In genomic region chr2:18052581-18052980, GRCm38 (mm10) we compare ENCODE assay signal across 25 mouse cellular contexts. TPM values are rescaled to one million over a fixed set of nuclear protein-coding genes. Genes with fewer than 3 reads are reported as not detected.
DNase-seq lines count a peak whose midpoint lies in the region; ATAC-seq and TF ChIP-seq lines count a peak whose summit lies in the region.
"Had no signal": no experiment of that assay in that cellular context is flagged by ENCODE, and none has a peak within 500 bp of the region (broad histone marks: within the 10 kb centered on the region; RNA-seq: fewer than 3 reads in every experiment).

No protein-coding gene starts in this region.

- no peak for ATAC-seq in heart, embryonic 11.5 days (replicated peaks; ENCODE audit: insufficient number of reproducible peaks, low FRiP score, low TSS enrichment)
- no peak for ATAC-seq in neural tube, embryonic 11.5 days (ENCODE audit: insufficient read depth, low FRiP score, low TSS enrichment)
- ATAC-seq in neural tube, embryonic 15.5 days (ENCODE audit: low FRiP score): no peak
- ATAC-seq in hindbrain, embryonic 12.5 days (ENCODE audit: low FRiP score): no peak
- ATAC-seq: intestine, embryonic 16.5 days had no signal

- H3K4me2 ChIP-seq in heart, embryonic 11.5 days: no peak overlapping the region
- peak overlapping the region; percentile 23; the same call in 1 of the 2 replicates for H3K4me2 ChIP-seq in neural tube, embryonic 11.5 days (ENCODE audit: low read depth)
- no peak overlapping the region for H3K4me2 ChIP-seq in neural tube, embryonic 15.5 days
- 0 out of 2 replicates have a peak overlapping the region, but pooled peaks have one; percentile 19 for H3K4me2 ChIP-seq in hindbrain, embryonic 12.5 days (replicated peaks)
- H3K4me2 ChIP-seq: heart, embryonic 13.5 days; stomach, embryonic 15.5 days had no signal

- 67% methylated on average over 3 of the region's 3 CpGs for WGBS in heart, embryonic 11.5 days (ENCODE audit: insufficient replicate concordance)
- WGBS in neural tube, embryonic 11.5 days: 19% methylated on average over 3 of the region's 3 CpGs
- 41% methylated on average over 3 of the region's 3 CpGs for WGBS in neural tube, embryonic 15.5 days
- 21% methylated on average over 3 of the region's 3 CpGs for WGBS in hindbrain, embryonic 12.5 days

- H3K4me3 ChIP-seq in heart, embryonic 11.5 days (ENCODE audit: low read depth, low read length): no peak overlapping the region
- no peak overlapping the region for H3K4me3 ChIP-seq in neural tube, embryonic 11.5 days (ENCODE audit: low read depth, low read length)
- H3K4me3 ChIP-seq in neural tube, embryonic 15.5 days (replicated peaks): no peak overlapping the region
- H3K4me3 ChIP-seq in hindbrain, embryonic 12.5 days: no peak overlapping the region
- no peak overlapping the region for H3K4me3 ChIP-seq in left cerebral cortex, adult 2 months
- H3K4me3 ChIP-seq: erythroblast, embryonic 14.5 days; heart, embryonic 13.5 days; layer of hippocampus, adult 2 months; stomach, embryonic 15.5 days had no signal

- intact Hi-C loops in left cerebral cortex, adult 2 months (cut with DNase I): loop anchor here (10.0 kb wide), 1 partner anchor 942 kb away; the partner anchor contains the start of genes 4930426L09Rik and Pip4k2a

- H3K9me3 ChIP-seq in heart, embryonic 11.5 days (replicated peaks; ENCODE audit: control insufficient read depth, low read length): no peaks in the 10 kb centered on the region
- H3K9me3 ChIP-seq in neural tube, embryonic 11.5 days (ENCODE audit: control insufficient read depth, low read length): no peaks in the 10 kb centered on the region
- no peaks in the 10 kb centered on the region for H3K9me3 ChIP-seq in neural tube, embryonic 15.5 days (replicated peaks)
- no peaks in the 10 kb centered on the region for H3K9me3 ChIP-seq in hindbrain, embryonic 12.5 days (replicated peaks)
- H3K9me3 ChIP-seq: heart, embryonic 13.5 days; stomach, embryonic 15.5 days had no signal

- peaks cover 10% of the 10 kb centered on the region for H3K4me1 ChIP-seq in heart, embryonic 11.5 days (ENCODE audit: control insufficient read depth, insufficient read depth, low read length)
- H3K4me1 ChIP-seq in neural tube, embryonic 11.5 days (ENCODE audit: control insufficient read depth, insufficient read depth, low read length): peaks cover 39% of the 10 kb centered on the region
- peaks cover 39% of the 10 kb centered on the region for H3K4me1 ChIP-seq in neural tube, embryonic 15.5 days
- H3K4me1 ChIP-seq in hindbrain, embryonic 12.5 days: peaks cover 30% of the 10 kb centered on the region

- H3K36me3 ChIP-seq in heart, embryonic 11.5 days (ENCODE audit: control insufficient read depth, insufficient read depth, low read length): no peaks in the 10 kb centered on the region
- no peaks in the 10 kb centered on the region for H3K36me3 ChIP-seq in neural tube, embryonic 11.5 days (ENCODE audit: control insufficient read depth, insufficient read depth, low read length)
- H3K36me3 ChIP-seq in neural tube, embryonic 15.5 days: no peaks in the 10 kb centered on the region
- no peaks in the 10 kb centered on the region for H3K36me3 ChIP-seq in hindbrain, embryonic 12.5 days
- H3K36me3 ChIP-seq: heart, embryonic 13.5 days; stomach, embryonic 15.5 days had no signal

- H3K9ac ChIP-seq in heart, embryonic 11.5 days (ENCODE audit: low read depth, low read length): no peak overlapping the region
- no peak overlapping the region for H3K9ac ChIP-seq in neural tube, embryonic 11.5 days (ENCODE audit: low read length)
- no peak overlapping the region for H3K9ac ChIP-seq in neural tube, embryonic 15.5 days (replicated peaks)
- H3K9ac ChIP-seq in hindbrain, embryonic 12.5 days: no peak overlapping the region
- H3K9ac ChIP-seq: heart, embryonic 13.5 days; liver, embryonic 14.5 days; stomach, embryonic 15.5 days had no signal

- no peak overlapping the region for H3K27ac ChIP-seq in heart, embryonic 11.5 days (ENCODE audit: low read depth, low read length)
- H3K27ac ChIP-seq in neural tube, embryonic 11.5 days (ENCODE audit: low read depth, low read length): peak overlapping the region; percentile 47; the same call in 1 of the 2 replicates
- H3K27ac ChIP-seq in neural tube, embryonic 15.5 days (replicated peaks): no peak overlapping the region
- H3K27ac ChIP-seq in hindbrain, embryonic 12.5 days: peak overlapping the region; percentile 44; the same call in 1 of the 2 replicates
- H3K27ac ChIP-seq in left cerebral cortex, adult 2 months: no peak overlapping the region
- H3K27ac ChIP-seq: heart, embryonic 13.5 days; kidney, postnatal 0 days; layer of hippocampus, adult 2 months; liver, embryonic 14.5 days; stomach, embryonic 15.5 days had no signal

- no peaks in the 10 kb centered on the region for H3K27me3 ChIP-seq in heart, embryonic 11.5 days (ENCODE audit: control insufficient read depth, insufficient read depth, low read length)
- no peaks in the 10 kb centered on the region for H3K27me3 ChIP-seq in neural tube, embryonic 11.5 days (ENCODE audit: control insufficient read depth, insufficient read depth, low read length)
- H3K27me3 ChIP-seq in neural tube, embryonic 15.5 days (replicated peaks): no peaks in the 10 kb centered on the region
- no peaks in the 10 kb centered on the region for H3K27me3 ChIP-seq in hindbrain, embryonic 12.5 days
- H3K27me3 ChIP-seq: heart, embryonic 13.5 days; stomach, embryonic 15.5 days had no signal

- TF ChIP-seq CTCF in left cerebral cortex, adult 2 months (IDR thresholded peaks at IDR 0.05): no peak

- DNase-seq in heart, adult 11 months: peak; percentile 43
- DNase-seq in neural tube, embryonic 11.5 days (ENCODE audit: low spot score): peak; percentile 10
- DNase-seq in left cerebral cortex, adult 2 months (ENCODE audit: extremely low spot score in 1 of 2, low spot score in 2 of 2): no peak
- no peak for DNase-seq in thymus, postnatal 4 days
- DNase-seq: adrenal gland, postnatal 25 days; B cell, adult 2 months; cerebellum, adult 9-10 months; heart, postnatal 4 days; thymus, adult 2 months had no signal

RNA-seq across cellular contexts. Expression of gene Mllt10, which starts 2.5 kb away (rescaled TPM):
- 25.9 and 36.4 TPM in 2 replicates for polyA plus RNA-seq in heart, embryonic 11.5 days (2014; fragmentation: Nextera tagmentation; extraction: Ambion mirVana)
- 39.4 and 42.6 TPM in 2 replicates for polyA plus RNA-seq in neural tube, embryonic 11.5 days (2014; fragmentation: Nextera tagmentation; extraction: Ambion mirVana)
- 46.2 and 57.7 TPM in 2 replicates for polyA plus RNA-seq in neural tube, embryonic 15.5 days (2015; fragmentation: Nextera tagmentation; extraction: Ambion mirVana)
- 65.1 and 70.8 TPM in 2 replicates for polyA plus RNA-seq in hindbrain, embryonic 12.5 days (2016; fragmentation: Nextera tagmentation; extraction: Ambion mirVana)
- 10 to 100 TPM; 51.6 to 52.1 TPM for total RNA-seq in left cerebral cortex, adult 2 months (2021)

RNA-seq across cellular contexts. Expression of gene Skida1, which starts 3.7 kb away (rescaled TPM):
- 6.0 and 6.4 TPM in 2 replicates for polyA plus RNA-seq in heart, embryonic 11.5 days (2014; fragmentation: Nextera tagmentation; extraction: Ambion mirVana)
- polyA plus RNA-seq in neural tube, embryonic 11.5 days (2014; fragmentation: Nextera tagmentation; extraction: Ambion mirVana): 12.0 and 15.5 TPM in 2 replicates
- 3.8 and 5.2 TPM in 2 replicates for polyA plus RNA-seq in neural tube, embryonic 15.5 days (2015; fragmentation: Nextera tagmentation; extraction: Ambion mirVana)
- 17.7 and 19.4 TPM in 2 replicates for polyA plus RNA-seq in hindbrain, embryonic 12.5 days (2016; fragmentation: Nextera tagmentation; extraction: Ambion mirVana)
- total RNA-seq in left cerebral cortex, adult 2 months (2021): 1 to 10 TPM; 7.4 to 8.0 TPM
- polyA plus RNA-seq: erythroblast, embryonic 14.5 days had no signal

RNA-seq across cellular contexts. Expression of gene A930004D18Rik, which starts 15.0 kb away (rescaled TPM):
- 7.1 and 9.1 TPM in 2 replicates for polyA plus RNA-seq in heart, embryonic 11.5 days (2014; fragmentation: Nextera tagmentation; extraction: Ambion mirVana)
- polyA plus RNA-seq in neural tube, embryonic 11.5 days (2014; fragmentation: Nextera tagmentation; extraction: Ambion mirVana): 6.9 and 7.6 TPM in 2 replicates
- polyA plus RNA-seq in neural tube, embryonic 15.5 days (2015; fragmentation: Nextera tagmentation; extraction: Ambion mirVana): 8.6 and 13.1 TPM in 2 replicates
- 18.0 and 18.6 TPM in 2 replicates for polyA plus RNA-seq in hindbrain, embryonic 12.5 days (2016; fragmentation: Nextera tagmentation; extraction: Ambion mirVana)
- 1 to 10 TPM; 2.7 to 5.0 TPM for total RNA-seq in left cerebral cortex, adult 2 months (2021)
- polyA plus RNA-seq: erythroblast, embryonic 14.5 days had no signal

RNA-seq across cellular contexts. Expression of gene H2al2a, which starts 55.8 kb away (rescaled TPM):
- polyA plus RNA-seq in heart, embryonic 11.5 days (2014; fragmentation: Nextera tagmentation; extraction: Ambion mirVana): not detected in 2 replicates
- polyA plus RNA-seq in neural tube, embryonic 11.5 days (2014; fragmentation: Nextera tagmentation; extraction: Ambion mirVana): not detected in 2 replicates
- not detected in 2 replicates for polyA plus RNA-seq in neural tube, embryonic 15.5 days (2015; fragmentation: Nextera tagmentation; extraction: Ambion mirVana)
- not detected in 2 replicates for polyA plus RNA-seq in hindbrain, embryonic 12.5 days (2016; fragmentation: Nextera tagmentation; extraction: Ambion mirVana)
- total RNA-seq in left cerebral cortex, adult 2 months (2021): not detected
- total RNA-seq: adrenal gland, postnatal 25 days; gastrocnemius, postnatal 4 days; heart, postnatal 4 days; layer of hippocampus, adult 2 months; left cerebral cortex, adult 18-20 months had no signal
- polyA plus RNA-seq: cortical plate, adult 2 months; erythroblast, embryonic 14.5 days; heart, embryonic 13.5 days; intestine, embryonic 16.5 days; kidney, postnatal 0 days; limb, embryonic 11.5 days; liver, embryonic 14.5 days; lung, embryonic 16.5 days; spleen, adult 2 months; stomach, embryonic 15.5 days; thymus, adult 2 months had no signal

Comparison
In these comparisons a context has a peak if more than half of its experiments do, and no peak if none do; other contexts are left out.
1. H3K27ac ChIP-seq: peak in neural tube, embryonic 11.5 days (single experiment) and hindbrain, embryonic 12.5 days (single experiment); none in heart, embryonic 11.5 days (single experiment), neural tube, embryonic 15.5 days (single experiment) and left cerebral cortex, adult 2 months (single experiment).
2. H3K4me2 ChIP-seq: peak in neural tube, embryonic 11.5 days (single experiment) and hindbrain, embryonic 12.5 days (single experiment); none in heart, embryonic 11.5 days (single experiment) and neural tube, embryonic 15.5 days (single experiment).
3. DNase-seq: peak in heart, adult 11 months (single experiment) and neural tube, embryonic 11.5 days (single experiment); none in left cerebral cortex, adult 2 months (0 of 2) and thymus, postnatal 4 days (single experiment).